Mouse (Mus musculus) liver, embryonic 13.5 days (tissue): ENCODE results near the gene Spred1. TPM values are rescaled to one million over a fixed set of nuclear protein-coding genes. Genes with fewer than 3 reads are reported as not detected.
A peak's percentile ranks its signal among the peaks of the same experiment; 100 is the strongest.

ENCODE experiments used
- ATAC-seq: fragments of 200-750 bp; cut with Nextera tagmentation; 2 replicates; pipeline ENCODE4 v1.8.0; 2017; ENCODE audit warnings: low read depth, mild to moderate bottlenecking, moderate number of reproducible peaks, moderate library complexity
- DNase-seq: peaks from one replicate; pipeline ENCODE4 v3.0.0; 2022
- H3K27ac ChIP-seq: fragments of 300-500 bp; sonication (generic); 2 replicates; pipeline ENCODE4 v1.5.1; 2015; ENCODE audit warnings: moderate library complexity, mild to moderate bottlenecking, inconsistent platforms
- H3K27me3 ChIP-seq: fragments of 300-500 bp; sonication (generic); 2 replicates; pipeline ENCODE4 v1.6.1; 2015; ENCODE audit warnings: mild to moderate bottlenecking, inconsistent platforms
- H3K36me3 ChIP-seq: fragments of 300-500 bp; sonication (generic); 2 replicates; pipeline ENCODE4 v1.6.1; 2015; ENCODE audit warnings: mild to moderate bottlenecking, inconsistent platforms
- H3K4me1 ChIP-seq: fragments of 300-500 bp; sonication (generic); replicated peaks from 2 replicates; pipeline ENCODE4 v1.6.1; 2015; ENCODE audit warnings: inconsistent platforms
- H3K4me2 ChIP-seq: fragments of 300-500 bp; sonication (generic); 2 replicates; pipeline ENCODE4 v1.6.1; 2015; ENCODE audit warnings: inconsistent platforms, mild to moderate bottlenecking, moderate library complexity
- H3K4me3 ChIP-seq: fragments of 300-500 bp; sonication (generic); replicated peaks from 2 replicates; pipeline ENCODE4 v1.5.1; 2015; ENCODE audit warnings: mild to moderate bottlenecking, inconsistent platforms
- H3K9ac ChIP-seq: fragments of 300-500 bp; sonication (generic); 2 replicates; pipeline ENCODE4 v1.6.1; 2015; ENCODE audit warnings: mild to moderate bottlenecking, inconsistent platforms
- H3K9me3 ChIP-seq: fragments of 300-500 bp; sonication (generic); replicated peaks from 2 replicates; pipeline ENCODE4 v1.6.1; 2016; ENCODE audit warnings: inconsistent platforms
- WGBS: fragments of 180-500 bp; shearing (Covaris S2); methylation state at CpG from one replicate; pipeline ENCODE4 v1.1.7; 2015; ENCODE audit not compliant: insufficient replicate concordance; 5-methylcytosine and 5-hydroxymethylcytosine counted together
- polyA plus RNA-seq: library from polyadenylated mRNA; unstranded; fragments of >200 nt; fragmentation: Nextera tagmentation; extraction: Ambion mirVana; gene quantifications from 2 replicates; pipeline ENCODE4 v1.2.1, GENCODE M21; 2015

Gene Spred1
- polyA plus RNA-seq, 1 experiment from 2014 or later, result 2.6 TPM

- no peak overlapping the region for H3K4me2 ChIP-seq
- no peak for ATAC-seq
- no peaks in the 10 kb centered on the region for H3K4me1 ChIP-seq
- H3K9me3 ChIP-seq, result no peaks in the 10 kb centered on the region
- H3K27ac ChIP-seq, result no peak overlapping the region
- H3K36me3 ChIP-seq, result 0 out of 2 replicates have a peak, but pooled peaks cover 4% of the 10 kb centered on the region
- H3K4me3 ChIP-seq, result no peak overlapping the region
- no peak overlapping the region for H3K9ac ChIP-seq
- no peak for DNase-seq
- no peaks in the 10 kb centered on the region for H3K27me3 ChIP-seq
Observed at GRCm38 (mm10) chr2:117190915-117191314, 69.7 kb downstream of the Spred1 start.

DNA sequence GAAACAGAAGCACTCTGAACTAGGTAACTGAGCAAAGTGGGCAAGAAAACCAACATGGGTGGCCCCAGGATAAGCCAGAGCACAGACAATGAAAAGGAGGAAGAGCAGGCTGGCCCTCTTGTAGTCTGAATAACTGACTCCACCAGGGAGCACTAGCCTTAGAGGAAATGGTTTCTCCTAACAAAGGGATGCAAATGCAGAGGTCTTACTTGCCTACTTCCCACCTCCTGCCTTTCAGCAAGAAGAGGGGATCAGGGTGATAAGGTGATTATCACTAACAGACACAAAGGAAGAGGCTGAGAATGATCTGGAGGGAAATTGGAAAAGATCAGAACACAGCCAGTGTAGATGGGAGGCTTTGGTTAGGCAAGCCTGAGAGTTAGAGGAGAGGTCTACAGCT lies 73.1 kb downstream of the Spred1 start:
- no peak for ATAC-seq
- Histone ChIP-seq H3K4me1 (no peaks in the 10 kb centered on the region), H3K27me3 (no peaks in the 10 kb centered on the region), H3K27ac (no peak overlapping the region), H3K4me3 (no peak overlapping the region), H3K4me2 (no peak overlapping the region), H3K9ac (no peak overlapping the region), H3K9me3 (no peaks in the 10 kb centered on the region), H3K36me3 (no peaks in the 10 kb centered on the region)
- no peak for DNase-seq

DNA sequence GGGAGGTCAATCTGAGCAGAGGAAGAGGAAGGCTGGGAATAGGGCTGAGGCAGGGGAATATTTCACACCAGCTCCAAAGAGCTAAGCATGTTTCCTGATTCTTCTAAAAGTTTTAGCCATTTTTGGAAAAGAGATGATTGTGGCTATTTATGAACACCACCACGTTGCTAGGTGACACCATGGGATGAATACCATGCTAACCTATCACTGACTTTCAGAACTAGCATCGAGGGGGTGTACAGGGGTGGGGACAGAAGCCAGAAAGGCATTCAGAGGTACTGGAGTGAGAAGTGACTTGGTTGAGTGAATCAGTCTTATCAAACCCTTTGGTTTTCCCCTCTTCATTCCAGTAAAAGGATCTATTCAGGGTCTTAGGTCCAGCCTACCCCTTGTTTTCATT lies 74.0 kb downstream of the Spred1 start:
- Histone ChIP-seq H3K9me3 (no peaks in the 10 kb centered on the region), H3K27me3 (no peaks in the 10 kb centered on the region), H3K27ac (no peak overlapping the region), H3K4me2 (no peak overlapping the region), H3K9ac (no peak overlapping the region), H3K4me3 (no peak overlapping the region), H3K4me1 (no peaks in the 10 kb centered on the region), H3K36me3 (no peaks in the 10 kb centered on the region)
- 11% methylated on average over 2 of the region's 2 CpGs for WGBS
- DNase-seq, result no peak
- no peak for ATAC-seq

GRCm38 (mm10) chr2:117195578-117195977 lies 74.4 kb downstream of the Spred1 start:
- no peaks in the 10 kb centered on the region for H3K9me3 ChIP-seq
- no peak overlapping the region for H3K9ac ChIP-seq
- 20% methylated on average over 7 of the region's 7 CpGs for WGBS
- ATAC-seq (no peak), DNase-seq (no peak)
- no peak overlapping the region for H3K27ac ChIP-seq
- H3K27me3 ChIP-seq, result no peaks in the 10 kb centered on the region
- H3K4me3 ChIP-seq, result no peak overlapping the region
- H3K4me2 ChIP-seq, result no peak overlapping the region
- H3K36me3 ChIP-seq, result no peaks in the 10 kb centered on the region
- H3K4me1 ChIP-seq, result no peaks in the 10 kb centered on the region

GRCm38 (mm10) chr2:117200869-117201338 lies 79.7 kb downstream of the Spred1 start:
- Histone ChIP-seq H3K27ac (no peak overlapping the region), H3K9ac (no peak overlapping the region), H3K9me3 (no peaks in the 10 kb centered on the region), H3K4me3 (no peak overlapping the region), H3K4me1 (no peaks in the 10 kb centered on the region), H3K36me3 (no peaks in the 10 kb centered on the region), H3K4me2 (no peak overlapping the region), H3K27me3 (no peaks in the 10 kb centered on the region)
- WGBS, result 66% methylated on average over 9 of the region's 9 CpGs
- DNase-seq (no peak), ATAC-seq (no peak)

DNA sequence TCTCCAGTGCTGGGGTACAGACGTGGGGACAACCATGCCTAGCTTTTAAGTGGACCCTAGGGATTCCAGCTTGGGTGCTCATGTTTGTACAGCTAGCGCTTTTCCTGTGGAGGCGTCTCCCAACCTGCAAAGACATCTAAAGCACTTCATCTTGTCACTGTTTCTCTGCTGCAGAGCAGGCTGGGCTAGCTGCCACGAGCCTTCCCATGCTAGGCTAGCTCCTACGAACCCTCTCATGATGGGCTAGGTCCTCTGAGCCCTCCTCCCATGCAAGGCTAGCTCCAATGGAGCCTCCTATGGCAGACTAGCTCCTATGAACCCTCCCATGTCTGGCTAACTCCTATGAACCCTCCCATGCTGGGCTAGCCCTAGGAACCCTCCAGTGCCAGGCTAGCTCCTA lies 82.2 kb downstream of the Spred1 start:
- Histone ChIP-seq H3K9me3 (no peaks in the 10 kb centered on the region), H3K27ac (no peak overlapping the region), H3K4me1 (no peaks in the 10 kb centered on the region), H3K4me3 (no peak overlapping the region), H3K4me2 (no peak overlapping the region), H3K27me3 (no peaks in the 10 kb centered on the region), H3K36me3 (no peaks in the 10 kb centered on the region), H3K9ac (no peak overlapping the region)
- ATAC-seq (no peak), DNase-seq (no peak)
- 66% methylated on average over 5 of the region's 5 CpGs for WGBS

DNA sequence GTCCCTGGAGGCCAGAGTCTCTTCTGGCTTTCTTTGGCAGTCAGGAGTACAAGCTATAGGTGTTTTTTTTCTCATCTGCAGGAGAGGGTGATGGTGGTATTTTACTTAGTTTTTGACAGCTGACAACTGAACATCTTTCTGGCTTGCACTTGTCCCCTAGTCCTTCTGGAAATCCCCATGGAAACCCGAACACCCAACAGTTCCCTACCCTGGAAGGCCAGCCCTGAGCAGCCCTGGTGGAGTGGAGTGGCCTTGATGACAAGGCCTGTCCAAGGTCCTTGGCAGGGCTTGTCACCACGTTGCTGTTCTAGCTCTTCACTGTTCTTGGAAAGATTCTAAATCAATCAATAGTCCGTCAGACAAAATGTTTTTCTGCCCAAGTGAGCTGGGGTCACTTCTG lies 83.4 kb downstream of the Spred1 start:
- Histone ChIP-seq H3K4me3 (no peak overlapping the region), H3K9ac (no peak overlapping the region), H3K36me3 (no peaks in the 10 kb centered on the region), H3K4me2 (no peak overlapping the region), H3K27ac (no peak overlapping the region), H3K4me1 (no peaks in the 10 kb centered on the region), H3K9me3 (no peaks in the 10 kb centered on the region), H3K27me3 (no peaks in the 10 kb centered on the region)
- WGBS, result 42% methylated on average over 3 of the region's 3 CpGs
- no peak for ATAC-seq
- DNase-seq, result no peak

DNA sequence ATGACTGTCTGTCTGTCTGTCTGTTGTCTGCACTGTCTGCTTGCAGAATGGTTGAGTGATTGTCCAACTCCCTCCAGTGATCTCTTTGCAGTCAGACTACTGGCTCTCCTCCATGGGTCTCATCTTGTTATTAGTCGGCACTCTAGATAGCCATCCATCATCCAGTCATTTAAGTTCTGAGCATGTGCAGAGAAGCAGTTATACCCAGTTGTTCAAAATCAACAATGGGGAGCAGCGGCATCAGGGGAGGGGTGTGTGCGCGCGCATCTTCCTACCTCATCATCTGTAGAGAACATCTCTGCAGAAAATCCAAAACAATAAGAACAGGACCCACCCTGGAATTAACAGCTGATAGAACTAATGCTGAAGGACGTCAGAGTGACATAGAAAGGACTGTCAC lies 83.9 kb downstream of the Spred1 start:
- Histone ChIP-seq H3K4me1 (no peaks in the 10 kb centered on the region), H3K36me3 (no peaks in the 10 kb centered on the region), H3K27me3 (no peaks in the 10 kb centered on the region), H3K27ac (no peak overlapping the region), H3K9me3 (no peaks in the 10 kb centered on the region), H3K9ac (no peak overlapping the region), H3K4me3 (no peak overlapping the region), H3K4me2 (no peak overlapping the region)
- 78% methylated on average over 6 of the region's 6 CpGs for WGBS
- ATAC-seq (no peak), DNase-seq (no peak)

GRCm38 (mm10) chr2:117210416-117211085 lies 89.4 kb downstream of the Spred1 start:
- DNase-seq, result no peak
- WGBS, result 16% methylated on average over 6 of the region's 6 CpGs
- no peaks in the 10 kb centered on the region for H3K27me3 ChIP-seq
- peak; percentile 80 for ATAC-seq
- no peak overlapping the region for H3K9ac ChIP-seq
- no peaks in the 10 kb centered on the region for H3K36me3 ChIP-seq
- no peaks in the 10 kb centered on the region for H3K4me1 ChIP-seq
- H3K27ac ChIP-seq, result no peak overlapping the region
- no peaks in the 10 kb centered on the region for H3K9me3 ChIP-seq
- H3K4me2 ChIP-seq, result peak overlapping the region; percentile 21; the same call in 1 of the 2 replicates
- no peak overlapping the region for H3K4me3 ChIP-seq

DNA sequence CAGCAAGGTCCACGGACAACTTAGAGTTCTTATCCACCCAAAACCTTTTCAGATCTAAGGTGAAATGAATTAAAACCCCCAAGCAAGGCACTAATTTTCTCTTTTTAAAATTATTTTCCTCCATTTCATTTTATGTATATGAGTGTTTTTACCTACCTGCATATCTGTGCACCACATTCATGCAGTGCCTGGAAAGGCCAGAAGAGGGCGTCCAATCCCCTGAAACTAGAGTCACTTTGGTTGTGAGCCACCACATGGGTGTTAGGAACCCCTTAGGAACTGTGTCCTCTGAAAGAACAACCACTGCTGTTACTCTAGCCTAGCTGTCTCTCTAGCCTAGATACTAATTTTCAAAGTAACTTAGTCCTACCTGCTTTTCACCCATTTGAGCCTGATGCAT lies 95.0 kb downstream of the Spred1 start:
- Histone ChIP-seq H3K27ac (no peak overlapping the region), H3K9me3 (no peaks in the 10 kb centered on the region), H3K9ac (no peak overlapping the region), H3K4me2 (no peak overlapping the region), H3K27me3 (no peaks in the 10 kb centered on the region), H3K4me3 (no peak overlapping the region), H3K4me1 (no peaks in the 10 kb centered on the region), H3K36me3 (no peaks in the 10 kb centered on the region)
- ATAC-seq (no peak), DNase-seq (no peak)
- WGBS, result 36% methylated on average over 2 of the region's 2 CpGs

GRCm38 (mm10) chr2:117217695-117218216 lies 96.6 kb downstream of the Spred1 start:
- no peak overlapping the region for H3K9ac ChIP-seq
- H3K9me3 ChIP-seq, result no peaks in the 10 kb centered on the region
- H3K4me2 ChIP-seq, result no peak overlapping the region
- ATAC-seq (no peak), DNase-seq (no peak)
- H3K4me1 ChIP-seq, result no peaks in the 10 kb centered on the region
- 29% methylated on average over 15 of the region's 15 CpGs for WGBS
- H3K4me3 ChIP-seq, result no peak overlapping the region
- H3K27me3 ChIP-seq, result no peaks in the 10 kb centered on the region
- no peak overlapping the region for H3K27ac ChIP-seq
- no peaks in the 10 kb centered on the region for H3K36me3 ChIP-seq

DNA sequence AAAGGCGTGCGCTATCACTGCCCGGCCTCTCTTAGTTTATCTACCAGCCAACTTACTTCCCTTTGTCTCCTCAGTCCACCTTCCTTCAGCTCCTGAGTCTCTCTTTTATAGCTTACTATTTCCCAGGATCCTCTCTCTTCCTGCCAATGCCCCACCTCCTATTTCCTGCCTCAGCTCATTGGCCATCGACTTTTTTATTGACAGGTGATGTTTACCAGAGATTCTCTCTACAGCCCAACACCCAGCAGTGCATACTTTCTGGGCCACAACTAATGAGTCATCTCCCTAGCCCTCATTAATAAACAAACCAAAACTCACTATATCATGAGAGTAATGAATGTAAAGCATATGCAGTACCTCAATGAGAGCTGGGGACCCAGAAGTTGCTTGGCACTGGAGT lies 98.4 kb downstream of the Spred1 start:
- Histone ChIP-seq H3K9me3 (no peaks in the 10 kb centered on the region), H3K27me3 (no peaks in the 10 kb centered on the region), H3K27ac (no peak overlapping the region), H3K4me1 (no peaks in the 10 kb centered on the region), H3K4me2 (no peak overlapping the region), H3K4me3 (no peak overlapping the region), H3K9ac (no peak overlapping the region), H3K36me3 (no peaks in the 10 kb centered on the region)
- 69% methylated on average over 4 of the region's 4 CpGs for WGBS
- DNase-seq, result no peak
- ATAC-seq, result no peak
